Mouse (Mus musculus): ENCODE results near the gene Ech1. TPM values are rescaled to one million over a fixed set of nuclear protein-coding genes. Genes with fewer than 3 reads are reported as not detected.
A peak's percentile ranks its signal among the peaks of the same experiment; 100 is the strongest.

Gene Ech1
- total and polyA plus RNA-seq, 3 experiments = 74.7 to 99.5 TPM; not detected in 1

DNA sequence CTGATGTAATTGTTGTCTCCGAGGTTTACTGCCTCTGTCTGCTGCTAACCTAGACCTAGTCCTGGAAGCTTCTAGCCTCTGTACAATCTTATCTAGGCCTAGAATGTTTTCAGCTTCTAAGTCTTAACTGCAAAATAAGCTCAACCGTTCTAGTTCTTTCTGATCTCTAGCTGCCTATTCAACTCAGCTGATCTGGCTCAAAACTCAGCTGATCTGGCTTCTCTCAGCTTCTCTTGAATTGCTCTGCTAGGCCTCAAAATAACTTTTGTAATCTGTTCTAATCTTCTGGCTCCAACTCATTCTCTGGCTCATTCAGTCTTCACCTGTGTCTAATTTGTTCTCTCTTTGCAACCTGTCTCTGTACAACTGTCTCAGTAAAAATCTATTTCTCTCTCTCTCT is 49.5 kb downstream of the Ech1 start:
- H3K36me3 ChIP-seq (ENCODE audit: control insufficient read depth in 1 of 2, insufficient read depth in 2 of 2, low read length in 2 of 2) = peaks cover 0 to 21% of the 10 kb centered on the region in 2 experiments; a peak in 2 of 4 replicates
- H3K27me3 ChIP-seq (ENCODE audit: control insufficient read depth in 1 of 2, insufficient read depth in 2 of 2, low read length in 2 of 2) = no peaks in the 10 kb centered on the region
- H3K4me1 ChIP-seq (ENCODE audit: control insufficient read depth in 1 of 2, insufficient read depth in 2 of 2, low read length in 2 of 2) = peaks cover 28 to 29% of the 10 kb centered on the region in 2 experiments
- H3K27ac ChIP-seq (ENCODE audit: control insufficient read depth, low read depth, low read length) = peak overlapping the region; percentile 31
- H3K9ac ChIP-seq (ENCODE audit: control insufficient read depth, low read depth, low read length, poor library complexity, severe bottlenecking) = no peak overlapping the region
- TF ChIP-seq MXI1 (IDR thresholded peaks at IDR 0.05; ENCODE audit: low read depth, low read length) = no peak
- TF ChIP-seq POLR2AphosphoS5 (IDR thresholded peaks at IDR 0.05; ENCODE audit: borderline replicate concordance, low read depth, low read length) = no peak
- TF ChIP-seq RAD21 (IDR thresholded peaks at IDR 0.05; ENCODE audit: low read depth, low read length) = no peak; the same call in 1 of the 2 replicates
- TF ChIP-seq POLR2A (IDR thresholded peaks at IDR 0.05; ENCODE audit: control insufficient read depth in 1 of 2, insufficient read depth in 1 of 2, low read depth in 1 of 2, low read length in 2 of 2, poor library complexity in 1 of 2) = no peak
- no peak for TF ChIP-seq SMC3 (IDR thresholded peaks at IDR 0.05; ENCODE audit: low read depth, low read length)
- peak; percentile 41; the same call in 1 of the 2 replicates for TF ChIP-seq MYB (IDR thresholded peaks at IDR 0.05; ENCODE audit: low read depth, low read length)
- TF ChIP-seq NRF1 (IDR thresholded peaks at IDR 0.05; ENCODE audit: insufficient read depth, low read depth, low read length, poor library complexity, severe bottlenecking) = no peak
- no peak for TF ChIP-seq E2F4 (IDR thresholded peaks at IDR 0.05; ENCODE audit: borderline replicate concordance, low read depth, low read length)
- TF ChIP-seq TCF12 (IDR thresholded peaks at IDR 0.05; ENCODE audit: low read depth, low read length) = peak; percentile 31; the same call in 1 of the 2 replicates
- no peak for TF ChIP-seq RCOR1 (IDR thresholded peaks at IDR 0.05; ENCODE audit: low read depth, low read length)
- TF ChIP-seq ETS1 (IDR thresholded peaks at IDR 0.05; ENCODE audit: low read depth, low read length) = peak; percentile 99
- TF ChIP-seq MYC (IDR thresholded peaks at IDR 0.05; ENCODE audit: low read depth, low read length) = no peak
- 0 out of 2 replicates have a peak, but pooled peaks have one; percentile 7 for TF ChIP-seq GATA1 (IDR thresholded peaks at IDR 0.05; ENCODE audit: low read depth, low read length)
- TF ChIP-seq MAZ (IDR thresholded peaks at IDR 0.05; ENCODE audit: low read depth, low read length) = no peak
- TF ChIP-seq EP300 (IDR thresholded peaks at IDR 0.05; ENCODE audit: low read depth in 1 of 2, low read length in 2 of 2) = peak; percentile 20 to 55; a peak in 1 of 4 replicates
- TF ChIP-seq POLR2AphosphoS2 (IDR thresholded peaks at IDR 0.05; ENCODE audit: low read length) = no peak
- TF ChIP-seq HCFC1 (IDR thresholded peaks at IDR 0.05; ENCODE audit: low read depth, low read length) = no peak
- TF ChIP-seq SIN3A (IDR thresholded peaks at IDR 0.05; ENCODE audit: low read length) = peak; percentile 85
- no peak for TF ChIP-seq CHD1 (IDR thresholded peaks at IDR 0.05; ENCODE audit: low read depth, low read length)
- no peak for TF ChIP-seq UBTF (IDR thresholded peaks at IDR 0.05; ENCODE audit: borderline replicate concordance, insufficient read depth, low read depth, low read length)
- TF ChIP-seq TAL1 (IDR thresholded peaks at IDR 0.05; ENCODE audit: low read length) = no peak
- no peak overlapping the region for H3K4me3 ChIP-seq (ENCODE audit: control insufficient read depth in 1 of 2, insufficient read depth in 1 of 2, low read depth in 2 of 2, low read length in 2 of 2)
- DNase-seq (ENCODE audit: low read depth, low spot score) = peak; percentile 49
- no peaks in the 10 kb centered on the region for H3K9me3 ChIP-seq (replicated peaks; ENCODE audit: insufficient read depth, low read length)
- H3K79me2 ChIP-seq (ENCODE audit: control insufficient read depth, insufficient read depth, low read length, poor library complexity) = no peaks in the 10 kb centered on the region

DNA sequence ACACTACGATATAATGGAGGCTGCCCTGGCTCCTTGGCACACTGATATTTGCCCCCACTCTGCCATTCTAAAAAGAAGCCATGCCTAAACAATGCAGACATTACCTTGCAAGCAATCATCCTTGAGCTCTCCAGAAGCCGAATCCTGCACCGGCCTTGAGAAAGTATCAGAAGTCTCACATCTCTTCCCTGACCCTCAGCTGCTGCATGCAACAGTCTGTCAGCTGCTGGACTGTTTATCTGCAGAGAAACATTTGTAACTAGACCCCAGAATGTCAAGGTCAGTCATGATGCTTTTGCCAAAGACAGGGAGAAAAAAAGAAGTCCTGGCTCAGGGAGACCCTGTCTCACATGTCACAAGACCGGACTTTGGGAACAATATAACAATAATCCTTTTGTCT is 51.1 kb downstream of the Ech1 start:
- H3K9me3 ChIP-seq (replicated peaks; ENCODE audit: insufficient read depth, low read length) = no peaks in the 10 kb centered on the region
- H3K79me2 ChIP-seq (ENCODE audit: control insufficient read depth, insufficient read depth, low read length, poor library complexity) = no peaks in the 10 kb centered on the region
- DNase-seq (ENCODE audit: low read depth, low spot score) = no peak
- TF ChIP-seq E2F4 (IDR thresholded peaks at IDR 0.05; ENCODE audit: borderline replicate concordance, low read depth, low read length) (no peak), ETS1 (IDR thresholded peaks at IDR 0.05; ENCODE audit: low read depth, low read length) (0 out of 2 replicates have a peak, but pooled peaks have one; percentile 18)
- H3K27me3 ChIP-seq (ENCODE audit: control insufficient read depth in 1 of 2, insufficient read depth in 2 of 2, low read length in 2 of 2) = no peaks in the 10 kb centered on the region
- H3K27ac ChIP-seq (ENCODE audit: control insufficient read depth, low read depth, low read length) = no peak overlapping the region
- H3K4me1 ChIP-seq (ENCODE audit: control insufficient read depth in 1 of 2, insufficient read depth in 2 of 2, low read length in 2 of 2) = peaks cover 25 to 28% of the 10 kb centered on the region in 2 experiments
- H3K36me3 ChIP-seq (ENCODE audit: control insufficient read depth in 1 of 2, insufficient read depth in 2 of 2, low read length in 2 of 2) = peaks cover 0 to 16% of the 10 kb centered on the region in 2 experiments; a peak in 2 of 4 replicates
- H3K4me3 ChIP-seq (ENCODE audit: control insufficient read depth in 1 of 2, insufficient read depth in 1 of 2, low read depth in 2 of 2, low read length in 2 of 2) = no peak overlapping the region
- H3K9ac ChIP-seq (ENCODE audit: control insufficient read depth, low read depth, low read length, poor library complexity, severe bottlenecking) = no peak overlapping the region
